Mouse (Mus musculus) kidney, embryonic 14.5 days (tissue): Measurements from ENCODE around the gene Sept9. TPM values are rescaled to one million over a fixed set of nuclear protein-coding genes. Genes with fewer than 3 reads are reported as not detected.

ENCODE experiments used
- ATAC-seq: fragments of 200-750 bp; cut with Nextera tagmentation; 2 replicates; pipeline ENCODE4 v1.8.0; 2017; ENCODE audit warnings: moderate number of reproducible peaks, mild to moderate bottlenecking, moderate TSS enrichment, moderate library complexity; ENCODE audit not compliant: low FRiP score, low TSS enrichment
- H3K27ac ChIP-seq: fragments of 300-500 bp; sonication (generic); 2 replicates; pipeline ENCODE4 v1.5.1; 2014; ENCODE audit warnings: low read depth, mild to moderate bottlenecking, low read length, moderate library complexity, mixed read lengths
- H3K27me3 ChIP-seq: fragments of 300-500 bp; sonication (generic); 2 replicates; pipeline ENCODE4 v1.6.1; 2014; ENCODE audit warnings: mild to moderate bottlenecking, low read length; ENCODE audit not compliant: control insufficient read depth, insufficient read depth
- H3K36me3 ChIP-seq: fragments of 300-500 bp; sonication (generic); 2 replicates; pipeline ENCODE4 v1.6.1; 2014; ENCODE audit warnings: low read length, mixed read lengths; ENCODE audit not compliant: control insufficient read depth, insufficient read depth
- H3K4me1 ChIP-seq: fragments of 300-500 bp; sonication (generic); 2 replicates; pipeline ENCODE4 v1.6.1; 2014; ENCODE audit warnings: low read length, mixed read lengths; ENCODE audit not compliant: control insufficient read depth, insufficient read depth
- H3K4me2 ChIP-seq: fragments of 300-500 bp; sonication (generic); replicated peaks from 2 replicates; pipeline ENCODE4 v1.6.1; 2014; ENCODE audit warnings: low read depth, mild to moderate bottlenecking, low read length
- H3K4me3 ChIP-seq: fragments of 300-500 bp; sonication (generic); 2 replicates; pipeline ENCODE4 v1.5.1; 2014; ENCODE audit warnings: mild to moderate bottlenecking, low read length
- H3K9ac ChIP-seq: fragments of 300-500 bp; sonication (generic); 2 replicates; pipeline ENCODE4 v1.6.1; 2014; ENCODE audit warnings: low read depth, mild to moderate bottlenecking, low read length, moderate library complexity
- H3K9me3 ChIP-seq: fragments of 300-500 bp; sonication (generic); 2 replicates; pipeline ENCODE4 v1.6.1; 2016; ENCODE audit warnings: low read length; ENCODE audit not compliant: control insufficient read depth
- WGBS: fragments of 180-500 bp; shearing (Covaris S2); extraction: QIAGEN DNeasy Blood & Tissue Kit; methylation state at CpG from one replicate; pipeline ENCODE4 v1.1.7; 2014; 5-methylcytosine and 5-hydroxymethylcytosine counted together
- polyA plus RNA-seq: library from polyadenylated mRNA; unstranded; fragments of >200 nt; fragmentation: Nextera tagmentation; extraction: Ambion mirVana; gene quantifications from 2 replicates; pipeline ENCODE4 v1.2.1, GENCODE M21; 2014

The Sept9 gene
- polyA plus RNA-seq, 1 experiment from 2014 or later, result 104 TPM

- Histone ChIP-seq H3K4me1 (peaks cover 88% of the 10 kb centered on the region), H3K9ac (no peak overlapping the region), H3K4me3 (no peak overlapping the region), H3K36me3 (no peaks in the 10 kb centered on the region), H3K4me2 (no peak overlapping the region), H3K27me3 (no peaks in the 10 kb centered on the region), H3K27ac (no peak overlapping the region; the same call in 1 of the 2 replicates), H3K9me3 (no peaks in the 10 kb centered on the region)
- no peak for ATAC-seq
- 67% methylated on average over 3 of the region's 3 CpGs for WGBS
These were observed 110.4 kb downstream of the Sept9 start for GRCm38 (mm10) chr11:117309918-117310287.

- no peaks in the 10 kb centered on the region for H3K27me3 ChIP-seq
- no peaks in the 10 kb centered on the region for H3K9me3 ChIP-seq
- ATAC-seq, result no peak
- H3K27ac ChIP-seq, result no peak overlapping the region
- WGBS, result 88% methylated on average over 12 of the region's 12 CpGs
- no peak overlapping the region for H3K4me3 ChIP-seq
- H3K4me1 ChIP-seq, result peaks cover 92% of the 10 kb centered on the region
- H3K4me2 ChIP-seq, result no peak overlapping the region
- no peaks in the 10 kb centered on the region for H3K36me3 ChIP-seq
- no peak overlapping the region; the same call in 1 of the 2 replicates for H3K9ac ChIP-seq
These were observed 111.1 kb downstream of the Sept9 start for GRCm38 (mm10) chr11:117310341-117311107.

DNA sequence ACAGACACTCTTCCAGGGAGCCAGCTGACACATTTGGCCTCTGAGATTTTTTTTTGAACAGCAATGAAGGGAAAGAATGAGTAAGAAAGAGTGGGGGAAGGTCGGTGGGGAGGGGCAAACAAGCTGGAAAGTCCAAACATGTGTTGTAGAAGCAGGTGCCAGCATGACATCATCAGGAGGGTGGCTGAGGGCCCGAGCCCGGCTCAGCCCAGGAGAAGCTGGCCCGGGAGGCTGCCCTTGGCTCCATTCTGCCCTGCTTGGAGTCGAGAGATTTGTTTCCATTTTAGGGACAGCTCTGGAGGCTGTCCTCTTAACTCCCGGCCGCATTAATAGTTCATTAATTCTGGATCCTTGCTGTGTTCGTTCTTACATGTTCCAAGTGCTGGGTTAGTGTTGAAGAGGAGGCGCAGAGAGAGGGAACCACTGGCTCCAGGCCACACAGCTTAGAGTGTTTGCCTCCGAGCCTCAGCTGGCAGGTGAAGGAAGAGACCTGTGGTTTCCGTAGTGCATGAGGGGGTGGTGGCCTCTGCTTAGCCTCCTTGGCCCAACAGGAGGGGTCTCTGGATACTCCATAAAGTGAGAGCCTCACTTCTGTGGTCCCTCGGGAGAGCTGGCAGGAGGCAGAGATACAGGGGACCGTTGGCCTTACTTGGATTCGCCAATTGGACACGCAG is 111.8 kb downstream of the Sept9 start:
- H3K27ac ChIP-seq, result peak overlapping the region; percentile 72; the same call in 1 of the 2 replicates
- no peak overlapping the region; the same call in 1 of the 2 replicates for H3K9ac ChIP-seq
- no peak for ATAC-seq

GRCm38 (mm10) chr11:117312028-117312901 is 112.8 kb downstream of the Sept9 start:
- peak overlapping the region; percentile 72 for H3K27ac ChIP-seq
- H3K9me3 ChIP-seq, result no peaks in the 10 kb centered on the region
- no peak overlapping the region for H3K4me3 ChIP-seq
- WGBS, result 40% methylated on average over 23 of the region's 23 CpGs
- peak; percentile 29; the same call in 1 of the 2 replicates for ATAC-seq
- H3K9ac ChIP-seq, result peak overlapping the region; percentile 13; the same call in 1 of the 2 replicates
- H3K27me3 ChIP-seq, result no peaks in the 10 kb centered on the region
- H3K4me1 ChIP-seq, result peaks cover 96% of the 10 kb centered on the region
- H3K36me3 ChIP-seq, result no peaks in the 10 kb centered on the region
- H3K4me2 ChIP-seq, result no peak overlapping the region; the same call in 1 of the 2 replicates

More for the DNA sequence above, 111.8 kb downstream of the Sept9 start:
- no peaks in the 10 kb centered on the region for H3K27me3 ChIP-seq
- peaks cover 96% of the 10 kb centered on the region for H3K4me1 ChIP-seq
- H3K4me3 ChIP-seq, result no peak overlapping the region
- no peaks in the 10 kb centered on the region for H3K9me3 ChIP-seq
- H3K4me2 ChIP-seq, result no peak overlapping the region
- no peaks in the 10 kb centered on the region for H3K36me3 ChIP-seq
- WGBS, result 74% methylated on average over 15 of the region's 15 CpGs

- H3K27ac ChIP-seq, result peak overlapping the region; percentile 72; the same call in 1 of the 2 replicates
These were observed 113.5 kb downstream of the Sept9 start for GRCm38 (mm10) chr11:117312936-117313335.

GRCm38 (mm10) chr11:117313446-117313845 is 114.0 kb downstream of the Sept9 start:
- H3K36me3 ChIP-seq, result no peaks in the 10 kb centered on the region
- H3K9me3 ChIP-seq, result no peaks in the 10 kb centered on the region
- H3K4me1 ChIP-seq, result peaks cover 96% of the 10 kb centered on the region
- no peak overlapping the region for H3K4me2 ChIP-seq
- no peak for ATAC-seq
- WGBS, result 90% methylated on average over 7 of the region's 7 CpGs
- H3K27me3 ChIP-seq, result no peaks in the 10 kb centered on the region
- no peak overlapping the region for H3K9ac ChIP-seq
- H3K27ac ChIP-seq, result no peak overlapping the region; the same call in 1 of the 2 replicates
- no peak overlapping the region for H3K4me3 ChIP-seq

More at GRCm38 (mm10) chr11:117312936-117313335, 113.5 kb downstream of the Sept9 start:
- H3K27me3 ChIP-seq, result no peaks in the 10 kb centered on the region
- no peak overlapping the region for H3K4me2 ChIP-seq
- ATAC-seq, result no peak
- no peaks in the 10 kb centered on the region for H3K9me3 ChIP-seq
- WGBS, result 42% methylated on average over 8 of the region's 8 CpGs
- H3K4me3 ChIP-seq, result no peak overlapping the region
- no peak overlapping the region for H3K9ac ChIP-seq
- peaks cover 96% of the 10 kb centered on the region for H3K4me1 ChIP-seq
- no peaks in the 10 kb centered on the region for H3K36me3 ChIP-seq

DNA sequence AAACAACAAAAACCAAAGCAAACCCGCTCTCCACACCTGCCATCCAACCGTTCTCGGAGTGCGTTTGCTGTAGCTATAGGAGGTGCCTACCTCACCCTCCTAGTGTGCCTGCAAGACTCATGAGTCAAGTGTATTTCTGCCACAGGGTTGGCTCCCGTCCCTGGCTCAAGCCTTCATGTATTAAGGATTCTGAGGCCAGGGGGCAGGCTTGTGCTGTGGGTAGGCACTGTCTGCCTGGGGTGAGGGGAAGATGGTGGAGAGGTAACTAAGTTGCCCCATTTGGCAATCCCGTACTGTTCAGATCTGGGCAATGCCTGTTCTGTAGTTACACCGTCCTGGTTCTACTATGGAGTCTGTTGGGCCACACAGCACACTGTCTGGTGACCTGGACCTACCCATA is 114.6 kb downstream of the Sept9 start:
- H3K9me3 ChIP-seq, result no peaks in the 10 kb centered on the region
- WGBS, result 89% methylated on average over 7 of the region's 7 CpGs
- no peak overlapping the region for H3K4me3 ChIP-seq
- no peak for ATAC-seq
- H3K36me3 ChIP-seq, result no peaks in the 10 kb centered on the region
- no peak overlapping the region for H3K9ac ChIP-seq
- peaks cover 96% of the 10 kb centered on the region for H3K4me1 ChIP-seq
- H3K27ac ChIP-seq, result no peak overlapping the region
- no peaks in the 10 kb centered on the region for H3K27me3 ChIP-seq
- H3K4me2 ChIP-seq, result no peak overlapping the region

GRCm38 (mm10) chr11:117314520-117314919 is 115.1 kb downstream of the Sept9 start:
- Histone ChIP-seq H3K9ac (no peak overlapping the region), H3K4me2 (no peak overlapping the region), H3K36me3 (no peaks in the 10 kb centered on the region), H3K4me1 (peaks cover 96% of the 10 kb centered on the region), H3K4me3 (no peak overlapping the region), H3K27ac (peak overlapping the region; percentile 62; the same call in 1 of the 2 replicates), H3K9me3 (no peaks in the 10 kb centered on the region), H3K27me3 (no peaks in the 10 kb centered on the region)
- 90% methylated on average over 8 of the region's 8 CpGs for WGBS
- no peak for ATAC-seq
